Comparison of ENCODE assay signal across 27 mouse cellular contexts in the genomic region with DNA sequence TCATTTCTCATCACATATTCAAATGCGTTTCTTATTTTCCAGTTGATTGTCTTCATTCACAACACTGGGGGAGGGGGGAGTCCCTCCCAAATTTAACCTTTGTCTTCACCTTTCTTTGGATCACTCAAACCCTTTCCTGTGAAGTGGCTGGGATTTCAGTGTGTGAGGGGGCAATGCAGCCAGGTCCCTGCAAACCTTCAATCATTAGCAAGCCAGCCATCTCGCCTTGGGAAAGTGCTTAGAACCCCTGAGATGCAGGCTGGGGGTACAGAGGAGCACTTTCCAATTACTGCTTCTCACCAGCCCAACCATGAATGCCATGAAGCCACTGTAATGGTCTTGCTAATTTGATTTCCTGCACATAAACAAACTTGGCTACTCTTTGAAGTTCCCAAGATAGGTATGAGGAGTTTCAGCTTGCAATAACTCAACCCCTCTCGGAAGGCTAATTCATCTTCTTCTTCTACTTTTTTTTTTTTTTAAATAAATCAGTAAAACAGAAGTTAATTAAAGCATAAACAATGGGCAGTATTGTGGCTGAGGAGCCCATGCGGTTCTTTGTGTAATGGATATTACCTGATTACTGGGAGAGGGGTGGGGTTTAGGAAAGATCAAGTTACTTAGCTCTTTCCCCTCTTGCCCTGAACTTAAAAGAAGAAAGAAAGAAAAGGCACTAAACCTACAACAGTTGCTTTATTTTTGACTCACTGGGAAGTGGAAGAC.
A peak's percentile ranks its signal among the peaks of the same experiment; 100 is the strongest.
DNase-seq lines count a peak whose midpoint lies in the region; ATAC-seq and TF ChIP-seq lines count a peak whose summit lies in the region.
"Had no signal": no experiment of that assay in that cellular context is flagged by ENCODE, and none has a peak within 500 bp of the region (broad histone marks: within the 10 kb centered on the region; RNA-seq: fewer than 3 reads in every experiment).

No protein-coding gene starts in this region.

- no peak overlapping the region for H3K9ac ChIP-seq in kidney, embryonic 14.5 days (ENCODE audit: low read depth, low read length)
- no peak overlapping the region for H3K9ac ChIP-seq in lung, postnatal 0 days (replicated peaks; ENCODE audit: low read depth)
- H3K9ac ChIP-seq in hindbrain, embryonic 14.5 days, result no peak overlapping the region
- H3K9ac ChIP-seq: forebrain, embryonic 12.5 days; heart, embryonic 13.5 days; limb, embryonic 15.5 days; liver, embryonic 15.5 days; midbrain, embryonic 13.5 days; neural tube, embryonic 13.5 days had no signal

- no peak overlapping the region; the same call in 1 of the 2 replicates for H3K4me2 ChIP-seq in kidney, embryonic 14.5 days (replicated peaks; ENCODE audit: low read depth, low read length)
- H3K4me2 ChIP-seq in lung, postnatal 0 days (replicated peaks; ENCODE audit: low read depth, low read length), result no peak overlapping the region
- no peak overlapping the region for H3K4me2 ChIP-seq in hindbrain, embryonic 14.5 days (replicated peaks)
- H3K4me2 ChIP-seq: forebrain, embryonic 12.5 days; heart, embryonic 13.5 days; limb, embryonic 15.5 days; liver, embryonic 15.5 days; midbrain, embryonic 13.5 days; neural tube, embryonic 13.5 days had no signal

- peak overlapping the region; percentile 78 for H3K27ac ChIP-seq in kidney, embryonic 14.5 days (ENCODE audit: low read depth, low read length)
- no peak overlapping the region for H3K27ac ChIP-seq in lung, postnatal 0 days (ENCODE audit: low read length)
- H3K27ac ChIP-seq in hindbrain, embryonic 14.5 days, result no peak overlapping the region
- H3K27ac ChIP-seq: forebrain, embryonic 12.5 days; heart, embryonic 13.5 days; layer of hippocampus, adult 2 months; limb, embryonic 15.5 days; liver, embryonic 15.5 days; midbrain, embryonic 13.5 days; neural tube, embryonic 13.5 days had no signal

- no peaks in the 10 kb centered on the region for H3K36me3 ChIP-seq in kidney, embryonic 14.5 days (ENCODE audit: control insufficient read depth, insufficient read depth, low read length)
- no peaks in the 10 kb centered on the region for H3K36me3 ChIP-seq in lung, postnatal 0 days (ENCODE audit: insufficient read depth, low read length)
- H3K36me3 ChIP-seq in hindbrain, embryonic 14.5 days (replicated peaks; ENCODE audit: control insufficient read depth, insufficient read depth), result no peaks in the 10 kb centered on the region
- H3K36me3 ChIP-seq: forebrain, embryonic 12.5 days; heart, embryonic 13.5 days; limb, embryonic 15.5 days; liver, embryonic 15.5 days; midbrain, embryonic 13.5 days; neural tube, embryonic 13.5 days had no signal

- WGBS in kidney, embryonic 14.5 days, result 5% methylated on average over 4 of the region's 4 CpGs
- WGBS in lung, postnatal 0 days, result 41% methylated on average over 4 of the region's 4 CpGs
- 27% methylated on average over 4 of the region's 4 CpGs for WGBS in hindbrain, embryonic 14.5 days

- TF ChIP-seq CTCF in lung, postnatal 0 days (IDR thresholded peaks at IDR 0.05), result no peak

- no peak overlapping the region for H3K4me3 ChIP-seq in kidney, embryonic 14.5 days (ENCODE audit: low read length)
- H3K4me3 ChIP-seq in lung, postnatal 0 days (ENCODE audit: low read depth, low read length), result no peak overlapping the region
- H3K4me3 ChIP-seq in hindbrain, embryonic 14.5 days (replicated peaks; ENCODE audit: low read length), result no peak overlapping the region
- H3K4me3 ChIP-seq: forebrain, embryonic 12.5 days; heart, embryonic 13.5 days; layer of hippocampus, adult 2 months; limb, embryonic 15.5 days; liver, embryonic 15.5 days; midbrain, embryonic 13.5 days; neural tube, embryonic 13.5 days had no signal

- H3K27me3 ChIP-seq in kidney, embryonic 14.5 days (ENCODE audit: control insufficient read depth, insufficient read depth, low read length), result no peaks in the 10 kb centered on the region
- H3K27me3 ChIP-seq in lung, postnatal 0 days (replicated peaks; ENCODE audit: insufficient read depth, low read length), result no peaks in the 10 kb centered on the region
- no peaks in the 10 kb centered on the region for H3K27me3 ChIP-seq in hindbrain, embryonic 14.5 days (ENCODE audit: control insufficient read depth, insufficient read depth, low read length)
- H3K27me3 ChIP-seq: CH12.LX; heart, embryonic 13.5 days; limb, embryonic 15.5 days; liver, embryonic 15.5 days; midbrain, embryonic 13.5 days; neural tube, embryonic 13.5 days had no signal

- TF ChIP-seq EP300 in lung, postnatal 0 days (IDR thresholded peaks at IDR 0.05), result no peak

- no peaks in the 10 kb centered on the region for H3K9me3 ChIP-seq in kidney, embryonic 14.5 days (ENCODE audit: control insufficient read depth, low read length)
- no peaks in the 10 kb centered on the region for H3K9me3 ChIP-seq in lung, postnatal 0 days (ENCODE audit: low read length)
- H3K9me3 ChIP-seq in hindbrain, embryonic 14.5 days (ENCODE audit: control insufficient read depth, low read length), result no peaks in the 10 kb centered on the region
- H3K9me3 ChIP-seq: forebrain, embryonic 12.5 days; heart, embryonic 13.5 days; limb, embryonic 15.5 days; liver, embryonic 15.5 days; midbrain, embryonic 13.5 days; neural tube, embryonic 13.5 days had no signal

- no peak for DNase-seq in kidney, adult 11 months
- peak; percentile 45 for DNase-seq in ES-CJ7 (ENCODE audit: low read depth, low spot score)
- DNase-seq in embryo, embryonic 11 days, result peak; percentile 38
- peak; percentile 51 for DNase-seq in forelimb bud, embryonic 11.5 days (ENCODE audit: low read depth, low spot score)
- no peak for DNase-seq in lung, postnatal 0 days (ENCODE audit: low spot score)
- DNase-seq in hindbrain, embryonic 14.5 days (ENCODE audit: low spot score), result no peak
- no peak for DNase-seq in left cerebral cortex, adult 8-10 months (ENCODE audit: low spot score in 2 of 2)
- DNase-seq: adrenal gland, postnatal 25 days; cerebellum, adult 2 months; cerebellum, postnatal 36 days; gastrocnemius, postnatal 10 days; heart, adult 11 months; kidney, postnatal 10 days; lung, postnatal 10 days; right cerebral cortex, postnatal 14 days; spleen, adult 18-20 months; thymus, postnatal 36 days had no signal

- peaks cover 17% of the 10 kb centered on the region; the same call in 1 of the 2 replicates for H3K4me1 ChIP-seq in kidney, embryonic 14.5 days (ENCODE audit: control insufficient read depth, insufficient read depth, low read length)
- H3K4me1 ChIP-seq in lung, postnatal 0 days (ENCODE audit: insufficient read depth, low read depth, low read length), result no peaks in the 10 kb centered on the region
- no peaks in the 10 kb centered on the region for H3K4me1 ChIP-seq in hindbrain, embryonic 14.5 days (replicated peaks; ENCODE audit: control insufficient read depth, insufficient read depth, low read length)
- H3K4me1 ChIP-seq: liver, embryonic 15.5 days had no signal

- ATAC-seq in kidney, embryonic 14.5 days (ENCODE audit: low FRiP score, low TSS enrichment), result peak; percentile 71; the same call in 1 of the 2 replicates
- no peak for ATAC-seq in lung, postnatal 0 days
- no peak for ATAC-seq in hindbrain, embryonic 14.5 days (ENCODE audit: low FRiP score)
- ATAC-seq: activated CD4-positive, CD25-positive, alpha-beta regulatory T cell, adult 4 months; midbrain, embryonic 13.5 days had no signal

Comparison
In these comparisons a context has a peak if more than half of its experiments do, and no peak if none do; other contexts are left out.
1. DNase-seq: peak in ES-CJ7 (single experiment), embryo, embryonic 11 days (single experiment) and forelimb bud, embryonic 11.5 days (single experiment); none in kidney, adult 11 months (single experiment), lung, postnatal 0 days (single experiment), hindbrain, embryonic 14.5 days (single experiment) and left cerebral cortex, adult 8-10 months (0 of 2).